Mouse (Mus musculus): ENCODE data around the gene Ubtf. TPM values are rescaled to one million over a fixed set of nuclear protein-coding genes. Genes with fewer than 3 reads are reported as not detected.

Gene Ubtf
- total RNA-seq, 2 experiments from 2014 or later: 97.0 to 100 TPM

DNA sequence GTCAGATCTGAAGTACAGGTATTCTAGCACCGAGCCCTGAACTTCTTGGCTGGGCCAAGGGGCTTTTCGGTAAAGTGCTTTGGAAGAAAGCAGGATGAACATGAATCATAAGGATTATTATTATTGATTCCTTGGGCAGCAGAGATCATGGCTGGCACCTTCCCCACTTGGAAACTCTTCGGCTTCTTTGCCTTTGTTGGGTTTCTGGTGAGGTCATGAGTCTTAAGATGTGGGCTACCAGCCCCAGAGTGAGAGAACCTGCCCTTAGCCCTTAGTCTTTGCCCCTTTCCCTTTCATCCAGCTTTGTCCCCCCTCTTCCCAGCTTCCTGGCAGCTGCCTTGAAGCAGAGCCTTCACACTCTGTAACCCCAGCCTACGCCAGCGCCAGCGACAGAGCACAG, 2.4 kb upstream of the Ubtf start:
- intact Hi-C loops (cut with DNase I): no loop called here
- DNase-seq (ENCODE audit: extremely low spot score in 1 of 2, low spot score in 2 of 2): no peak

DNA sequence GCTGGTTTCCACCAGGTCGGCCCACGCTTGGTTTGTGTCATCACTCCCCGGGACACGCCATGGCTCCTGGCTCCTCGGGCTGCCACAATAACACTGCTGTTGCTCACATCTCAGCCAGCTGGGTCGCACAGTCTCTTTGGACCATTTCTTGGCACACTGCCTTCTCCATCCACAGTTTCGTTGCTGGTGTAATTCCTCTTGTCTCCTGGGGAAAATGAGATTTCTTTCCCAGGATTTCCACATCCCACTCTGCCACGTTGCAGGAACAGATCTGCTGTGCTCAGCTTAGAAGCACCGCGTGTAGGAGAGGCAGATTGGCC, 1.1 kb upstream of the Ubtf start:
- intact Hi-C loops (cut with DNase I): no loop called here
- peak; percentile 89 to 90 for DNase-seq (ENCODE audit: extremely low spot score in 1 of 2, low spot score in 2 of 2)

DNA sequence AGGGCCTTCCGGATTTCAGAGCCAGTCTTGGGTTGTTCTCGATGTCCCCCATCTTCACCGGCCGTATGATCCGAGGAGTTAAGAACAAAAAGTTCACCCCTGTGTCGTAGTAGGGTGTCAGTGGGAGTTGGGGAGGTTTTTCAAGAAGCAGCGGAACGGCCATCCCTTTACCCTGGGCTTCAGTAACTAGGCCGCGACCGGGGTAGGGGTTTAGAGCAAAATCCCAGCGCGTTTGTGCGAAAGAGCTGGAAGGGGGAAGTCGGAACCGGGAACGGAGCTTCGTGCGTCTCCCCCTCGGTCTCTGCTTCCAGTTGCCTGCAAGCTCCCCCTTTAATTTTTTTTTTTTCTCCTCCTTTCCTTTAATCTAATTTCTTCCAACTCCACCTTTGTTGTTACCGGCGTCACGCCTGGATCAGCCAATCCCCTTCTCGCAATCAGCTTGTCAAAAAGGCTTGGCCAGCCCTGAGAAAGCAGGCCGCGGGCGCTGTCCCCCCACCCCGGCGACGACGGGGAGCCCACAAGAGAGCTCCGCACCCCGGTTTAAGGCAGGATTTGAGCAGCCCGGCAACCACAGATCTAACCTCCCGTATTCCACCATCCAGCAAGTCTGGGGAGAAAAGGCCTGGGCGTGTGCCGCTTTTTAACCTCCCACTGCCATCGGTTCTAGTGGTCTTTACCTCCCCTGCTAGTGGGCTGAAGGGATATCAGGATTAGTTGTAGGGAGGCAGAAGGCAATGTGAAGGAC, 571 bp upstream of the Ubtf start:
- intact Hi-C loops (cut with DNase I): loop anchor here (2.0 kb wide), 1 partner anchor 87 kb away; the partner anchor contains the start of gene Slc25a39
- DNase-seq (ENCODE audit: extremely low spot score in 1 of 2, low spot score in 2 of 2): peak; percentile 92

DNA sequence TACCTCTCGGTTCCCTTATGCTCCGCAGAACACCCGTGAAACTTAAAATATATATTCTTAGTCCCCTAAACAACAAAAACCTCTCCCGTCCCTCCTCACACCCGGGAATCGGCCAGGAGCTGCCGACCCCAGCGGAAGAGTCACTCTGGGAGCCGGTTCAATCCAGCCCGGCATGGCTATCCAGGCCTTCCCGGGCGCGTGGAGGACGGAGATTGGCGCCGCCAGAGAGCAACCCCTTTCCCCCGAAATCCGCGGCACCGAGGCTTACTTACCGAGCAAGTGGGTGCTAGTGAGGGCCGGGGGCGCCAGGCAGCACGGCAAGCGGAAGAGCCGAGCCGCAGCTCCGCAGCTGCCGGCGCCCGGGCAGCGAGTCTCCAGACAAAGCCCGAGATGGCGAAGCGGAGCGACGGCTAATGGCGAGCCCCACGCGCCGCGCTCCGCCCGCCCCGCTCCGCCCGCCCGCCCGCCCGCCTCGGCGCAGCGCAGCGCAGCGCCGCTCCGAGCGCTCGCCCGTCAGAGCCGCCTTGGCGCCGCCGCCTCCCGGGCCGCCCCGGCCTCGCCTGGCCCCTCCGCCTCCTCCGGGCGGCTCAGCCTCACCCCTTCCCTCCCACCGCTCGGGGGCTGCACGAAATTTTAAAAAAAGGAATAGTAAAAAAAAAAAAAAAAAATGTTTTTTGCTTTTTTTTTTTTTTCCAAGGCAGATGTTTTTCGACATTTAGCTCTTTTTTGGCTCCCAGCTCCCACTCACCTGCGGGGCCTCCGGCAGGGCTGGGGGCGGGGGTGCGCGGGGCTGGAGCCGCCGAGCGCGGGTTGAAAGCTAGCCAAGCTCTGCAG, 749 bp downstream of the Ubtf start:
- intact Hi-C loops (cut with DNase I): loop anchor here (2.0 kb wide), 1 partner anchor 88 kb away; the partner anchor contains the start of gene Slc25a39
- DNase-seq (ENCODE audit: extremely low spot score in 1 of 2, low spot score in 2 of 2): peak in 1 of 2 experiments; percentile 81

DNA sequence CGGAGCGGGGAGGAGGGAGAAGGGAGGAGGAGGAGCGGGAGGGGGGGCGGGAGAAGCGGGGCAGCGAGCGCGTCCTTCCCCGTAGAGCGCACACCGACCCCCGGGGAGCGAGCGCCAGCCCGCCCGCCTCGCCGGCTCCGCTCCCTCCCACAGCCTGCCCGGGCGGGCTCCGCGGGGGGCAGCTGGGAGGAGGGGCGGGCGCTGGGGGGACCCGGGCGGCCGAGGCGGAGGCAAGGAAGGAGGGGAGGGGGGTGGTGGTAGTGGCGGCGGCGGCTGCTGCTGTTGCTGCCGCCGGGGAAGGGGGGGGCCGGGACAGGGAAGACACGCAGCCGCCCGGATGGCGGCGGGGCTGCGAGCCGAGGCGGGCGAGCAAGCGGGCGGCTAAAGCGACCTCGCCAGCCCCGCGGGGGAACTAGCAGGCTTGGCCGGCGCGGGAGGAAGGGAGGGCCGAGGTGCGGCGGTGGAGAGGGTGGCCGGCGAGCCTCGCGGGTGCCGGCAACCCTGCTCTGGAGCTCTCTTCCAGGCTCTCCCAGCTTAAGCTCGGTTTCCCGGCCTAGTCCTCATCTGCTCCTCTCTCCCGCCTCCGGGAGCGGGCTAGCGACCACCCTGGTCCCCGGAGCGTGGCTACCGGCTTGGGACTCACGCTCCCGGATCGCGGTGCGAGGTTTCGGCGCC, 1.5 kb downstream of the Ubtf start:
- intact Hi-C loops (cut with DNase I): loop anchor here (2.0 kb wide), 1 partner anchor 89 kb away; the partner anchor contains the start of gene Slc25a39
- peak in 1 of 2 experiments; percentile 90 for DNase-seq (ENCODE audit: extremely low spot score in 1 of 2, low spot score in 2 of 2)

DNA sequence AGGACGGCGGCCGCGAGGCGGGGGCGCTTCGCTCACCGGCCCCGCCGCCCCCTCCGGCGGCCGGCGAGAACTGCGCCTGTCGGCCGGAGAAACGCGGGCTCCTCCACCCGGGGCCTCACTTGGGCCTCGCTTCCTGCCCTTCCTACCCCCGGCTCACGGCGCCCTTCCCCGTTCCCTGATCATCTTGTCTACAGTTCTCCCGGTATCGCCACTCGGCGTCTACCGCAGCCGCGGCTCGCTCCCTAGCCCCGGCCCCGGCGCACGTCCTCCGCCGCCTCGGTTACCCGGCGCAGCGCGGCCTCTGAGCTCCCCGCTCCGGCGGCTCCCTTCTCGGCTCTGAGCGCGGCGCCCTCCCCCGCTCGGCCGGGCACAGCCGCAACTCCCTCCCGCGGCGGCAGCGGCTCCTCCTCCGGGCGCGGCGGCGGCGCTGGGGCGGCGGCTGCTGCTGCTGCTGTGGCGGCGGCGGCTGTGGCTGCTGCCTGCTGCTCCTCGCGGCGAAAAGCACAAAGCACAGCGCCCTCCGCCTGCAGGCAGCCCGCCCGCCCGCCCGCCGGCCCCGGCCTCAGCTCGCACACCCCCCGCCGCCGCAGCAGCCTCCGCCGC, 2.1 kb downstream of the Ubtf start:
- DNase-seq (ENCODE audit: extremely low spot score in 1 of 2, low spot score in 2 of 2): peak in 1 of 2 experiments; percentile 88

DNA sequence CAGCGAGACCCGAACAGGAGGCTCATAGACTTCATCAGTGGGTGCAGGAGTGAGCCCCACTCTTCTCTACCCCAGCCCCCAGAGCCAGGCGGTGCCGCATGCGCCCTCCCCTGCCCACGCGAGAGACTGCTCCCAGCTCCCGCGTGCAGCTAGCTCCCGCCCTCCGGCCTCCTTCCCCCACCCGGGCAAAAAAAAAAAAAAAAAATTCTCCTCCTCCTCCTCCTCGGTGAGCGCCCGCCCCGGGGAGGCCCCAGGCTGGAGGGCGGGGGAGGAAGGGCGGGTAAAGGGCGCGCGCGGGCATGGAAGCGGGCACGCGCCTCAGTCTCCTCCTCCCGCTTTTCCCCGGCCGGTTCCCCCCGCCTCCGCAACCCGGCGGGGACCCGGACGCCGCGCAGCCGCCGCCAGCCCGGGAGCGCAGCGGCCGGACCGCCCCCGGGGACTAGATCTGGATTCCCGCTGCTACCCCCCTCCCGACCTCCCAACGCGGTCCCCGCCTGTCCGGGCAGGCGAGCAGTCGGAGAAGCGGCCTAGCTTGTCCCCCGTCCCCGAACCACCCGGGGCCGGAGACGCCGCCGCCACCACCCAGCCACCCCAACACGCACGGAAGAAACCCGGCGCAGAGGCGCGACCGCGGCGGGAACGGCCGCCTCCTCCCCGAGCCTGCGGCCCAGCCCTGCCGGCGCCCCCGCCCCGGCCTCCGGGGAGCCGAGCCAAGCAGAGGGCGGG, 2.8 kb downstream of the Ubtf start:
- intact Hi-C loops (cut with DNase I): no loop called here
- DNase-seq (ENCODE audit: extremely low spot score in 1 of 2, low spot score in 2 of 2): peak; percentile 72 to 93

More for the DNA sequence above, 2.1 kb downstream of the Ubtf start:
- intact Hi-C loops (cut with DNase I): no loop called here

DNA sequence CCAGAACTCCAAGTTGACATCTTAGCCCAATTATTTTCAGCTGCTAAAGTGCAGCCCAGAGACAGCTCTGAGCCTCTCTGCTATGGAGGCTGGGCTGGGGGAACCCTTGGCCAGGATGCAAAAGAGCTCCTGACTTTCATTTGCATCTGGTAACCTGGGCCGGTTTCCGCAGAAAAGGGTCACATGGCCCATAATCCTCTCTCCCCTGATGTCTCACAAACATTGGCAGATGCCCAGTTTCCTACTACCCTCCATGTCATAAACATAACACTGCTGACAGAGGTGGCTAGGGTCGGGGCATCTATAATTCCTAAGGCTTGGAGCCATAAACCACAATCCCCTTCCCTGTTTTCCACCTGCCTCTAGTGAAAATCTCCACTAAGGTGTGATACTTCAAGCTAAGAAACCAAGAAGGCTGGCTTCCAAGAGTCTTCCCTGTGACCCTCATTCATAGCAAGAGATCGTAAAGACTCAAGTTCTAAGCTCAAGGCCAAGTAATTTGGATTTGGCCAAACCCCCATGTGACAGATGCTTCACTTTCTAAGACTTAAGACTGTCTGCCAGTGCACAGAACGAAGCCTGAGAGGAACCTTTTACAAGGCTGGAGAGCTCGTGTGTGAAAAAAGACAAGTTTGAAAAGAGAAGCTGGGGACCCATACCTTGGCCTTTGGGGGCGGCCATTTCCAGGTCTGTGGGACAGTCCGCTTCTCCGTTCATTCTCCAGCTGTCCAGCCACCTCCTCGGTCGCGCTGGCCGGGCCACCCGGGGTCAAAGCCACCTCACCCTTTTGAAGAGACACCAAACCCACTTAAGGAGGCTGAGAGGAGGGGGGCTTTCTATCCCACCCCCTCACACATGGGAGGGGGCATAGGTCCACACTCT, 3.6 kb downstream of the Ubtf start:
- DNase-seq (ENCODE audit: extremely low spot score in 1 of 2, low spot score in 2 of 2): no peak
- intact Hi-C loops (cut with DNase I): no loop called here

DNA sequence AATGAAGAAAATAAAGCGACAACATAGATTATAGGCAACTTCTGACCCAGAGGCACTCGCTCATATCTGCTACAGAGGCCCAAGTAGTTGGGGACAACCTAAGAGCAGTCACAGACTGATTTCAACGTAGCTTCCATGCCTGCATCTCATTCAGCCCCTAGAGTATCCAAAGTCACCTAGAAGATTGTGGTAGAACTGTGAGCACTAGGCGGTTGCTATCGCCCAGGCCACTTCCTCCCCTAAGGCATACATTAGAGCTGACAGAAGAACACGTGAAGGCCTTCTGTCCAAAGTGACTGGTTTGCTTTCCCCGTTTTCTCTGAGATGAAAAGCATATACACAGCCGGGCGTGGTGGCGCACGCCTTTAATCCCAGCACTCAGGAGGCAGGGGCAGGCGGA, 5.2 kb downstream of the Ubtf start:
- DNase-seq (ENCODE audit: extremely low spot score in 1 of 2, low spot score in 2 of 2): no peak
- intact Hi-C loops (cut with DNase I): no loop called here

DNA sequence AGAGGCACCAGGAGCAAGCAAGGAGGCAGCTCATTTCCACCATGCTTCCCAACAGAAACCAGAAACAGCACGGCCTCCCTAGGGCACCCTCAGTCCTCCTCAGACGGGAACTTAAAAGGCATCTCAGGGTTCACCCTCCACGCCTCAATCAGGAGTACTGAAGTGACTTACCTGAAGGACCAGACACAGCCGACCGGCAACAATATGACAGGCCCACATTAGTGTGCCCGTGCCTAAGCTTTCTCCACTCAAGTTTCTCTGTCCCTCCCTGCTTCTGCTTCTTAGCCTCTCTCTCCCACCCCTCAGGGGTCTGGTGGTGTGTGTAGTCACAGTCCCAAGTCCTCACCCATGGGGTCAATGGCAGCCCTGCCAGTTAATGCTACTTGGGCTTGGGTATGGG, 7.0 kb downstream of the Ubtf start:
- DNase-seq (ENCODE audit: extremely low spot score in 1 of 2, low spot score in 2 of 2): no peak
- intact Hi-C loops (cut with DNase I): no loop called here

DNA sequence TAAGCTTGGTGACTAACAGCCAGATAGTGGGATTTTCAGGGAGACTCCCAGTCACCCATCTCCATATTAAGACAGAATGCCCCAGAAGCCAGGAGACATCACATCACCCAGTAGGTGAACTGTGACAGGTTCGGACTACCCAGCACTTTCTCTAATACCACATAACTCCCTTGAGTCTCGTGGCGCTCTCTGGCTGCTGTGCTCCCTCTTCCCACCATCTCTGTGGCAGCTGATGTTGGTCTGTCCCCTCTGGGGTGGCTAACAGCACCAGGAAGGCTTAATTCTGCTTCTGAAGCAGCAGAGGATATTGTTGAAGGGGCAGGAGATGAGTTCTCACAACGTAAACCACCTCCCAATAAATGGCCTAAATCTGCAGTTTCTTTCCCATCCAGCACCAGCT, 7.6 kb downstream of the Ubtf start:
- intact Hi-C loops (cut with DNase I): no loop called here
- DNase-seq (ENCODE audit: extremely low spot score in 1 of 2, low spot score in 2 of 2): no peak

DNA sequence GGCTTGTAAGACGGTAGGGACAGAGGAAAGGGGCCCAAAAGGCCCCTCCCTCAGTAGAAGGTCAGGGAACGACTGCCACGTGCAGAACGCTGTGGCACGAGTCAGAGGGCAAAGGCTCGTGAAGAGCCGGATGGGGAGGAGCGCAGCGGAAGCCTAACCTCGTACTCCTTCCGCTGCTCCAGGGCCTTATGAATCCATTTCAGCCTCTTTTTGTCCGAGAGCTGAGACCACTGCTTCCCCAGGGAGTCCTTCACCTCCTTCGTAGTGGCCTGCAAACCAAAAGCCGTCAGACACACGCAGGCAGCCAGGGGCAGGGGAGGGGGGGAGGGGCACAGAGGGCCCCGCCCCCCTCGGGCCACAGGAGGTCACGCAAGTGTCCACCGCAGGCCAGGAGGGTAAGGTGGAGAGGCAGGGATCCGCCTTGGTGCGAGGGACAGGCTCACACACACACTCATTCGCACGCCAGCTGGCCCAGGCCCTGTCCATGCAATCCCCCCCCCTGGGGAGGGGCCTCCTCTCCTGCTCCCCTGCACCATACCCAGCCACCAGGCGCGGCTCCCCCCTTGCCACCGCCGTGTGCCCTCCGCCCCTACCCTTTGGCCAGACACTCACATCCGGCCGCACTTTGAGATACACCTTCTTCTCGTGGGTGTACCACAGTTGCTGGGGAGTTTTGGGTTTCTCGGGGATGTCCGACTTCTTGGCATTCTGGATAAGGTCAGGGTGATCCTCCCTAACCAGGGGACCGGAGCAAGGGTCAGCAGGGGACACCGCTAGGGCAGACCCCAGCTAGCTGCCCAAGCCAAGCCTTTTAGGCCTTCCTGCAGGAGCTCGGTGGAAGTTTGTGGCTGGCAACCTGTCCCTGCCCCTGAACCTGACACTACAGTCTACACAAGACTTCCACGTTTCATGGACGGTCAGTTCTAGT, 8.5 kb downstream of the Ubtf start:
- intact Hi-C loops (cut with DNase I): no loop called here
- DNase-seq (ENCODE audit: extremely low spot score in 1 of 2, low spot score in 2 of 2): peak in 1 of 2 experiments; percentile 49

DNA sequence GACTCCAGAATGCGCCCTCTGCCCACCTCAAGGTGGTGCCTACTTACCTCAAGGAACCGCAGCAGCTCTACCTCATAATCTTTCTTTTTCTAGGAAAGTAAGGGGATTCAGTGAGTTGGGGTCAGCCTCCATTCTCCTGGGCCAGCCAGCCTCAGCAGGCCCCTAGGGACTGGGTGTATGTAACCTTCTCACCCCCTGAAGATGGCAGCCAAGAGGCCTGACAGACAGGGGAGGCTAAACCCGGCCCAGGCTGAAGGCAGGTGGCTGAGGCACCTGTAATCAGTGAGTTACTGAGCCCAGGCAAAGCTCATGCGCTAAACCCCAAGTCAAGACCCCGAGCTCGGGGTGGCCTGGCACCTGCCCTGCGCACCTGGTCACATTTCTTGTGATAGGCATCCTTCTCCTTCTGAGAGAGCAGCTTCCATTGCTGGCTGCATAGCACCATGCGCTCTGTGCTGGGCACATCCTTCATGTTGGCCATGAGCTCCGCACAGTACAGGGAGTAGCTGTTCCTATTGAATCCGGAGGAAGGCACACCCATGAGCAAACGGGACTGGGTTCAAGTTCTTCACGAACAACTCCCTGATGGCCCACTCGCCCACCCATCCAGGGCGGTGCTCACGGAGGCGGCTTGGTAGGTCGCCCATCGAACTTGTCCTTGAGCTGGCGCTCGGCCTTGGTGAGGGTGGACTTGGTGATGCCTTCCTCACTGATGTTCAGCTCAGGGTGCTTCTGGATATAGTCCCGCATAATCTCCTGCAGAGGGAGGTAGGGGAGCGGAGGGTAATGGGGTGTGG, 9.5 kb downstream of the Ubtf start:
- DNase-seq (ENCODE audit: extremely low spot score in 1 of 2, low spot score in 2 of 2): no peak
- intact Hi-C loops (cut with DNase I): loop anchor here (2.0 kb wide), 2 partner anchors 101 to 121 kb away; partner anchors contain the start of gene Grn

DNA sequence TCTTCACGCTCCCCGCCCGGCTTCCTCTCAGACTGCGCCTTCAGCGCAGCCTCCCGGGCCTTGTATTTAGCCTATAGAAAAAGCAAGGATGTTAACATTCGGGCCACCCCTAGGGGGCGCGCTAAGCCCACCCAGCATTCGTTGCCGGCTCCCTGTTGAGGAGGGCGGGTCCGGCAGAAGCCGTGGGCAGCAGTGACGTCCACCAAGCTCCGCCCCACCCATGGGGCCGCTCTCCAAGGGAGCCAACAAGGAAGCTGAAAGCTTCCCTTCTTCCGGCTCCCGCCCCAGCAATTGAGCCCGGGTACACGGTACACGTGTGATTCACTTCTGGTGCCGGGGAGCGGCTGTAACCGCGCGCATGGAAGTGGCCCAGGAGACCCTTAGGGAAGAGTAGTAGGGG, 10.6 kb downstream of the Ubtf start:
- DNase-seq (ENCODE audit: extremely low spot score in 1 of 2, low spot score in 2 of 2): peak; percentile 96 to 98
- intact Hi-C loops (cut with DNase I): loop anchor here (2.0 kb wide), 2 partner anchors 102 to 122 kb away; partner anchors contain the start of gene Grn

DNA sequence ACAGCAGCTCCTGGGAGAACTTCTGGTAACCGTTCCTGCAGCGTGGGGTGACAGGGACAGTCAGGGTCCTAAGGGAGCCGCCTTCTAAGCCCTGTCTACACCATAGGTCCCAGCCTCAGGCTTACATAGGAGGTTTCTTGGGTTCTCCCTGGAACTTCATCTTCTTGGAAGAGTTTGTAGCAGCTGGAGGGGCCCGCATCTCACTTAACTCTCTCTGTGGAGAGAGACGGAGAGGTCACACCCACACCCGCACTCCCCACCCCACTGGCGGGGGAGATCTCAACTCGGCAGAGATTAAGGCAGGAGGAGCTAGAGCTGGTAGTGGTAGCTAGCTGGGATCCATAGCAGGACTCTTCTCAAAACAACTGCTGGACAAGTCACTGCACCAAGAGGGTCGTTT, 11.4 kb downstream of the Ubtf start:
- intact Hi-C loops (cut with DNase I): loop anchor here (2.0 kb wide), 2 partner anchors 103 to 123 kb away; partner anchors contain the start of gene Grn
- DNase-seq (ENCODE audit: extremely low spot score in 1 of 2, low spot score in 2 of 2): no peak

DNA sequence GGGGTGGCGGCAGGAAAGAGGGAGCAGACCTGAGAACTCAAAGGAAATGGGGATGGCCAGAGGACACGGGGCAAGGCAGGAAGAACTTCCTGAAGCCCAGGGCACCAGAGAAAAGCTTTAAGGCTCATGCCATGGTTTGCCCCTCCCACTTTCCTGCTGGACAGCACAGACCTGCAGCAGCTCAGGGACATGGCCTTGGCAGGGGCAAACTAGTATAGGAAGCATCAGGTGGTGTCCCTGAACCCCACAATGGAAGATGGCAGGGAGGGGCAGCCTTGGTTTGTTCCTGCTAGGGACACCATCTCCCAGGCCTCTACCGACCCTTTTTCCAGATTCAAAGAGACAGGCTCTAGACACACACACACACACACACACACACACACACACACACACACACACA, 14.2 kb downstream of the Ubtf start:
- no peak for DNase-seq (ENCODE audit: extremely low spot score in 1 of 2, low spot score in 2 of 2)
- intact Hi-C loops (cut with DNase I): no loop called here
